In the genomic region with DNA sequence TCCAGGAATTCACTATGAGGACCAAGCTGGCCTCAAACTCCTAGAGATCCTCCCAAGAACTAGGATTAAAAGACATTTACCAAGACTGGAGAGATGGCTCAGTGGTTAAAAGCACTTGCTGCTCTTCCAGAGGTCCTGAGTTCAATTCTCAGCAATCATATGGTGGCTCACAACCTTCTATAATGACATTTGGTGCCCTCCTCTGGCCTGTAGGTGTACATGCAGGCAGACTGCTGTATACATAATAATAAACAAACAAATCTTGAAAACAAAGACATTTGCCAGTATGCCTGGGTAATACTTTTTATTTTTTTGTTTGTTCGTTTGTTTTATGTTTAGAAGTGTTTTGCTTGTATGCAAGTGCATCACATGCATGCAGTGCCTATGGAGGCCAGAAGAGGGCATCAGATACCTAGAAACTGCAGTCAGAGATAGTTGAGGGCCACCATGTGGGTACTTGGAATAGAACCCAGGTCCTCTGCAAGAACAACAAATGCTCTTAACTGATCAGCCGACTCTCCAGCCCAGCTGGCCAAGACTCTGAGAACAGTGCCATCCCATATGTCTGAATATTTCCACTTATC, we compare ENCODE assay signal across 19 mouse cellular contexts. TPM values are rescaled to one million over a fixed set of nuclear protein-coding genes. Genes with fewer than 3 reads are reported as not detected.
DNase-seq lines count a peak whose midpoint lies in the region; ATAC-seq and TF ChIP-seq lines count a peak whose summit lies in the region.
"Had no signal": no experiment of that assay in that cellular context is flagged by ENCODE, and none has a peak within 500 bp of the region (broad histone marks: within the 10 kb centered on the region; RNA-seq: fewer than 3 reads in every experiment).

No protein-coding gene starts in this region.

- ATAC-seq in liver, embryonic 14.5 days (ENCODE audit: insufficient read depth) = no peak
- ATAC-seq: inflammation-experienced regulatory T-cells, adult 6 months; midbrain, embryonic 13.5 days had no signal

- H3K36me3 ChIP-seq in heart, embryonic 10.5 days = no peaks in the 10 kb centered on the region
- H3K36me3 ChIP-seq in liver, embryonic 14.5 days (replicated peaks; ENCODE audit: control insufficient read depth, insufficient read depth, low read depth) = no peaks in the 10 kb centered on the region
- no peaks in the 10 kb centered on the region for H3K36me3 ChIP-seq in E14TG2a.4 (ENCODE audit: insufficient read depth, low read length)
- H3K36me3 ChIP-seq: embryonic facial prominence, embryonic 10.5 days; limb, embryonic 13.5 days; midbrain, embryonic 13.5 days; neural tube, embryonic 13.5 days had no signal

- 85% methylated on average over 2 of the region's 2 CpGs for WGBS in heart, embryonic 10.5 days
- WGBS in liver, embryonic 14.5 days (ENCODE audit: insufficient replicate concordance) = 55% methylated on average over 2 of the region's 2 CpGs

- DNase-seq in heart, adult 11 months = peak; percentile 39
- no peak for DNase-seq in heart, embryonic 10.5 days (ENCODE audit: low spot score)
- no peak for DNase-seq in liver, embryonic 14.5 days (ENCODE audit: low read depth in 3 of 3, low spot score in 3 of 3)
- DNase-seq in liver = no peak
- peak; percentile 49 for DNase-seq in naive thymus-derived CD4-positive, alpha-beta T cell, adult 2 months (ENCODE audit: low read depth)
- no peak for DNase-seq in adrenal gland, postnatal 25 days
- no peak for DNase-seq in layer of hippocampus, adult 9-11 months
- DNase-seq: adrenal gland, postnatal 10 days; cerebellum, postnatal 10 days; heart, postnatal 36 days; kidney, postnatal 14 days; retina, postnatal 1 day had no signal

- no peaks in the 10 kb centered on the region for H3K9me3 ChIP-seq in heart, embryonic 10.5 days
- no peaks in the 10 kb centered on the region for H3K9me3 ChIP-seq in liver, embryonic 14.5 days (ENCODE audit: control insufficient read depth, low read length)
- H3K9me3 ChIP-seq in E14TG2a.4 (ENCODE audit: low read length) = no peaks in the 10 kb centered on the region
- H3K9me3 ChIP-seq: embryonic facial prominence, embryonic 10.5 days; midbrain, embryonic 13.5 days; neural tube, embryonic 13.5 days had no signal

- H3K4me1 ChIP-seq in heart, embryonic 10.5 days = no peaks in the 10 kb centered on the region
- H3K4me1 ChIP-seq in liver, embryonic 14.5 days (replicated peaks; ENCODE audit: control insufficient read depth in 2 of 2, insufficient read depth in 2 of 2, low read length in 1 of 2) = no peaks in the 10 kb centered on the region
- H3K4me1 ChIP-seq in E14TG2a.4 (replicated peaks; ENCODE audit: low read depth, low read length) = 0 out of 2 replicates have a peak, but pooled peaks cover under 1% of the 10 kb centered on the region
- H3K4me1 ChIP-seq: embryonic facial prominence, embryonic 10.5 days; limb, embryonic 13.5 days; midbrain, embryonic 13.5 days; neural tube, embryonic 13.5 days had no signal

- no peak overlapping the region for H3K4me3 ChIP-seq in heart, embryonic 10.5 days
- H3K4me3 ChIP-seq in liver, embryonic 14.5 days (ENCODE audit: insufficient read depth in 1 of 2, low read depth in 2 of 2, low read length in 2 of 2) = no peak overlapping the region
- H3K4me3 ChIP-seq in E14TG2a.4 (replicated peaks; ENCODE audit: low read length) = no peak overlapping the region
- H3K4me3 ChIP-seq: embryonic facial prominence, embryonic 10.5 days; limb, embryonic 13.5 days; midbrain, embryonic 13.5 days; neural tube, embryonic 13.5 days had no signal

- no peak for TF ChIP-seq EP300 in liver, embryonic 14.5 days (IDR thresholded peaks at IDR 0.05; ENCODE audit: low read depth)

- no peak overlapping the region for H3K4me2 ChIP-seq in liver, embryonic 14.5 days (ENCODE audit: low read depth)
- H3K4me2 ChIP-seq: limb, embryonic 13.5 days; midbrain, embryonic 13.5 days; neural tube, embryonic 13.5 days had no signal

- TF ChIP-seq CTCF in liver, embryonic 14.5 days (IDR thresholded peaks at IDR 0.05; ENCODE audit: low read depth) = peak; percentile 43
- peak; percentile 53 for TF ChIP-seq CTCF in E14TG2a.4 (conservative IDR thresholded peaks at IDR 0.05; ENCODE audit: low read length)

- no peak overlapping the region for H3K27ac ChIP-seq in heart, embryonic 10.5 days
- no peak overlapping the region for H3K27ac ChIP-seq in liver, embryonic 14.5 days
- H3K27ac ChIP-seq: embryonic facial prominence, embryonic 10.5 days; limb, embryonic 13.5 days; midbrain, embryonic 13.5 days; neural tube, embryonic 13.5 days had no signal

- H3K9ac ChIP-seq in liver, embryonic 14.5 days (replicated peaks) = no peak overlapping the region
- H3K9ac ChIP-seq: limb, embryonic 13.5 days; midbrain, embryonic 13.5 days; neural tube, embryonic 13.5 days had no signal

- H3K27me3 ChIP-seq in heart, embryonic 10.5 days (ENCODE audit: insufficient read depth, poor library complexity, severe bottlenecking) = 0 out of 2 replicates have a peak, but pooled peaks cover 10% of the 10 kb centered on the region
- no peaks in the 10 kb centered on the region for H3K27me3 ChIP-seq in liver, embryonic 14.5 days (ENCODE audit: control insufficient read depth, insufficient read depth, low read length)
- H3K27me3 ChIP-seq in E14TG2a.4 (ENCODE audit: insufficient read depth, low read length) = peaks cover 24% of the 10 kb centered on the region
- H3K27me3 ChIP-seq: limb, embryonic 13.5 days; midbrain, embryonic 13.5 days; neural tube, embryonic 13.5 days had no signal

RNA-seq across cellular contexts. Expression of a gene that starts 5.3 kb away (rescaled TPM):
- polyA plus RNA-seq in heart, embryonic 10.5 days (2016; fragmentation: Nextera tagmentation; extraction: Ambion mirVana) = not detected in 2 replicates
- not detected in 2 replicates for polyA plus RNA-seq in liver, embryonic 14.5 days (2012; rRNA removed)
- not detected in 2 replicates for polyA plus RNA-seq in liver, embryonic 14.5 days (2014; fragmentation: Nextera tagmentation; extraction: Ambion mirVana)
- not detected in 2 replicates for total RNA-seq in adrenal gland, postnatal 25 days (2021)
- total RNA-seq: adrenal gland, postnatal 10 days; heart, adult 8-10 months; heart, postnatal 36 days had no signal
- polyA plus RNA-seq: embryonic facial prominence, embryonic 10.5 days; inflammation-experienced regulatory T-cells, adult 6 months; limb, embryonic 13.5 days; midbrain, embryonic 13.5 days; neural tube, embryonic 13.5 days had no signal

RNA-seq across cellular contexts. Expression of a gene that starts 56.6 kb away (rescaled TPM):
- polyA plus RNA-seq in heart, embryonic 10.5 days (2016; fragmentation: Nextera tagmentation; extraction: Ambion mirVana) = 29.1 and 34.7 TPM in 2 replicates
- polyA plus RNA-seq in liver, embryonic 14.5 days (2012; rRNA removed) = 2.6 and 2.7 TPM in 2 replicates
- 1.6 and 2.3 TPM in 2 replicates for polyA plus RNA-seq in liver, embryonic 14.5 days (2014; fragmentation: Nextera tagmentation; extraction: Ambion mirVana)
- 33.7 and 36.9 TPM in 2 replicates for total RNA-seq in adrenal gland, postnatal 25 days (2021)

Comparison
In these comparisons a context has a peak if more than half of its experiments do, and no peak if none do; other contexts are left out.
1. DNase-seq: peak in heart, adult 11 months (single experiment) and naive thymus-derived CD4-positive, alpha-beta T cell, adult 2 months (single experiment); none in heart, embryonic 10.5 days (single experiment), liver, embryonic 14.5 days (0 of 3), liver (single experiment), adrenal gland, postnatal 25 days (single experiment) and layer of hippocampus, adult 9-11 months (single experiment).